Mouse (Mus musculus) Muller cell, postnatal 12 days (primary cell): ENCODE measurements around the gene Cldn7.
A peak's percentile ranks its signal among the peaks of the same experiment; 100 is the strongest.

ENCODE experiments used
- DNase-seq: peaks from one replicate; pipeline ENCODE4 v3.0.0-alpha.2; 2015; ENCODE audit errors: inconsistent ontology term

Gene Cldn7

GRCm38 (mm10) chr11:69934169-69934568, 30.4 kb upstream of the Cldn7 start:
- DNase-seq, result peak; percentile 91

- DNase-seq, result peak; percentile 20
Measured at GRCm38 (mm10) chr11:69934681-69935080, 29.9 kb upstream of the Cldn7 start.

GRCm38 (mm10) chr11:69935137-69935879, 29.3 kb upstream of the Cldn7 start, which contains the start of gene Ybx2:
Ybx2 (plus strand) TSS chr11:69935796.
- DNase-seq, result peak; percentile 85

- DNase-seq, result no peak
Measured at GRCm38 (mm10) chr11:69936156-69936555, 28.4 kb upstream of the Cldn7 start.

GRCm38 (mm10) chr11:69936714-69937347, 27.7 kb upstream of the Cldn7 start:
- no peak for DNase-seq

- no peak for DNase-seq
Measured at GRCm38 (mm10) chr11:69937385-69937784, 27.2 kb upstream of the Cldn7 start.

- no peak for DNase-seq
Measured at GRCm38 (mm10) chr11:69937834-69938233, 26.7 kb upstream of the Cldn7 start.

GRCm38 (mm10) chr11:69938401-69938979, 26.1 kb upstream of the Cldn7 start:
- no peak for DNase-seq

GRCm38 (mm10) chr11:69939181-69939580, 25.4 kb upstream of the Cldn7 start:
- no peak for DNase-seq

GRCm38 (mm10) chr11:69939731-69940130, 24.8 kb upstream of the Cldn7 start:
- DNase-seq, result no peak

- DNase-seq, result no peak
Measured at GRCm38 (mm10) chr11:69940962-69941361, 23.6 kb upstream of the Cldn7 start.

- no peak for DNase-seq
Measured at GRCm38 (mm10) chr11:69945216-69945615, 19.4 kb upstream of the Cldn7 start.

GRCm38 (mm10) chr11:69945997-69946891, 18.3 kb upstream of the Cldn7 start:
- no peak for DNase-seq

- no peak for DNase-seq
Measured at GRCm38 (mm10) chr11:69947337-69948065, 17.1 kb upstream of the Cldn7 start.

- peak; percentile 94 for DNase-seq
Measured at GRCm38 (mm10) chr11:69948066-69948762, 16.4 kb upstream of the Cldn7 start, which contains the start of gene Slc2a4. Slc2a4 (minus strand) TSS chr11:69948188.

- peak; percentile 83 for DNase-seq
Measured at GRCm38 (mm10) chr11:69948763-69949150, 15.8 kb upstream of the Cldn7 start.

GRCm38 (mm10) chr11:69950807-69951459, 13.6 kb upstream of the Cldn7 start:
- no peak for DNase-seq

- no peak for DNase-seq
Measured at GRCm38 (mm10) chr11:69952274-69952673, 12.3 kb upstream of the Cldn7 start.

GRCm38 (mm10) chr11:69953267-69953915, 11.2 kb upstream of the Cldn7 start:
- no peak for DNase-seq
